Mouse (Mus musculus) gonadal fat pad, adult 2 months (tissue): ENCODE measurements around the gene Invs. TPM values are rescaled to one million over a fixed set of nuclear protein-coding genes. Genes with fewer than 3 reads are reported as not detected.

Experiments
- DNase-seq: peaks from one replicate; pipeline ENCODE4 v3.0.0-alpha.2; 2012; ENCODE audit warnings: low read depth
- polyA plus RNA-seq: library from polyadenylated mRNA; depleted of rRNA; stranded (reverse); fragments of >200 nt; gene quantifications from 2 replicates; pipeline ENCODE4 v1.2.3, GENCODE M21; 2012; rRNA removed

Invs gene
- polyA plus RNA-seq, 1 experiment = 4.5 TPM

DNA sequence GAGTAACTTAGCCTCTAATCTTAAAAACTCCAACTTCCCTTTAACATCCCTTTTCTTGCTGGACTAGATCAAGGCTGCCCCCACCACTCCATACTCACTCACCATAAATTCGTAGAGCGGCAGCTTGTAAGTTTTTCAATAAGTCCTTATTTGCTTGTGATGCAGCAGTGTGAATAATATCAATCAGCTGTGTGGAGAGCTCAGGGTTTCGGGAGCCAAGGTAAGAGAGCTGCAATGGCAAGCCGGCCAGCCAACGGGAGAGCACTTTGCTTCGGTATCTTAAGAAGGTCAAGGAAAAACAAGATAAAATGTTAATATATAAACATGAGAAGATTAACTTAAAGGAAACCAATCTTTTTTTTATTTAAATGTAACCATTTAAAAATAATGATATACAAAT is 178.9 kb downstream of the Invs start:
- DNase-seq = no peak

DNA sequence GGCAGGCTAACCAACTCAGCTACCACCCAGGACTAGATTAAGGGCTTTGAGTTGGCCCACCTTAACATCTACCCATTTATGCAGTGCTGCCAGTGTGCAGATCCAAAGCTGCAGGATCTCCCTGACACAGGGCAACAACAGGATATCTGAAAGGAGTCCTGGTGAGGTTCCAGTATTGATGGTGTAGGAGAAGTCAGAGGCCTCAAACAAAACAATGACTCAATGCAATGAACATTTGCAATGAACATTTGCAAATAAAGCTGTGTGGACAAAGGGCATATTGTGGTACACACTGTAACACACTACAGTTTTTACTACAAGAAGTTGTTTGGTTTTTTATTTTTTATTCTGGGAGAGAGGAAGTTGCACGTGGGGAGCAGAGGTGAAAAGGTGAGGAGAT is 181.5 kb downstream of the Invs start:
- no peak for DNase-seq

DNA sequence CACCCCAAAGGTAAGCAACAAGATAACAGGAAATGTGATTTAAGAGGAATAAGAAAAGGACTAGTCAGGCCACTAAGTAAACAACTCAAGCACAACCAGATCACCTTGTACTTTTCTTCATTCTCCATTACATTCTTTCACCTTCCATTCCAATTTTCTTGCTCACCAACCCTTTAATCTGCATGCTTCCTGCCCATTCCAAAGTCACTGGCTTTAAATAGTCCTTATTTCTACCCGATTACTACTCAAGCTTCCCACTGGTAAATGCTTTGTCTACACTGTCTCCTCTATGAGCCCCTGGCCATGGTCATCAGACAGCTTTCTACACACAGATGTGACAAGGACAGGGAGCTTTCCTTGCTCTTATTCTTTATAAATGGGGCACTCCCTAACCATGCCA is 191.4 kb downstream of the Invs start:
- DNase-seq = no peak

DNA sequence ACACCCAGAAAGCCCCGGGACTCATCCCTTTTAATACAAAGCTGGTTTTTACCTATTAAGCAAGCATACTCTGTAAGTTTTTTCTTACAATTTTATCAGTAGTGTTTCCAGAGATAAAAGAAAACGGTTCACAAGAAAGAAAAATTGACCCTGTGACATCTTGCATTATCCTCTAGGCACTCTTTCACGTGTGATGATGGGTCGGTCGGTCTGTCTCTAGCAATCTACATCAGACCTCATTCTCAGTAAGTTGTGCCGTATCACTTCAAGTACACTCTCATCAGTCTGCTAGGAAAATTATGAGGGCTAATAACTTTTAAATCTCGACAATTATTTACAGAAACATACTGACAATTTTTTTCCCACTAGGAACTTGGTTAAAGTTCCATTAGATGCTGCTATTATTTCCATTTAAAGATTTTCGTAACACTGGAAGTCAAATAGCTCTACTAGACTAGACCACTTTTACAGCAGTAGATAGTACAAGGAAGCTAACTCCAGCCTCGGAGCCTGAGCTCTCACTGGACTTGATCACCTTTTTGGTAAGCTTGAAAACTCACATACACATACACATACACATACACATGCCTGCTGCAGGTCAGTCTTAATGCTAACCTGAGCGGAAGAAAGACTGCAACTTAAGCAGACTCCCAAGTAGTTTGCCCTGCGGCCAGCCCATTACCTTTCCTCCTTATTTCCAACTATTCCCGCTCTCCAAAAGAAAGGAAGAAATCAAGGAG is 192.7 kb downstream of the Invs start:
- no peak for DNase-seq

DNA sequence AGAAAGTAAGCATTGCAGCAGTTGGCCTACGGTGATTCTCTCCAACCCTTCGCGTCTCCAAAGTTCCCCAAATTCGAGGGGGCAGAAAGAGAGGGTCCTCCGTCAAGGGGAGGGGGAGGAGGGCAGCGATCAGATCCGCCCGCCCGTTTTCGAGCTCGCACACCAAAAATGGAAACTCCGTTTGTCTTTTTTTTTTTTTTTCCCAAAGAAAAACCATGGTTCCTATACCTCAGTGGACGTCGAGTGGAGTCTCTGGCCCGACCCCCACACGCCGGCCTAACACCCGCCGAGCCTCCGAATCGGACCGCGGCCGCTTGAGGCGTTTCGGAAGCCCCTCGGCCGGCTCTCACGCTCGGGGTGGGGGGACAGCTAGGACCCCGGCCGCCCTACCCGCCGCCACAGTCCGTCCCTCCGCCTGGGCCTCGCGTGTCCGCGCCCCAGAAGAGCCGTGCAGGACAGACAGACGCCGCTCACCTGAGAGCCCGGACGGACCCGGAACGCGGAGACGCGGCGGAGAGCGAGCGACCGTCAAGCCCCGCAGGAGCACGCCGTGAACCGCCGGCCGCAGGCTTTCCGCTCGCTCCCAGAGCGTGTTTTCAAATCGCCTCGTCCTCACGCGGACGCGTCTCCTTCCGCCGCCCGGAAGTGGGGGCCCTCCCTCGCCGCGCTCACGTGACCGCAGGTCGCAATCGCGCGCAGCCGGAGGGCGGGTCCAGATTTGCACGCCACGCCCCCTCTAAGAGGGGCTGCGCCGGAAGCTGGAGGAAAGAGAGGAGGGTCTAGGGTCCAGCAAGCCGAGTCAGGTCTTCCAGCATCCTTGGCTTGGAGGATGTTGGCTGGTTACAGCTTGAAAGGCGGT is 193.5 kb downstream of the Invs start, which contains the start of gene Tex10:
TSS of gene Tex10 (minus strand) at position 668 of the 859 bp plus-strand sequence.
- DNase-seq = no peak

DNA sequence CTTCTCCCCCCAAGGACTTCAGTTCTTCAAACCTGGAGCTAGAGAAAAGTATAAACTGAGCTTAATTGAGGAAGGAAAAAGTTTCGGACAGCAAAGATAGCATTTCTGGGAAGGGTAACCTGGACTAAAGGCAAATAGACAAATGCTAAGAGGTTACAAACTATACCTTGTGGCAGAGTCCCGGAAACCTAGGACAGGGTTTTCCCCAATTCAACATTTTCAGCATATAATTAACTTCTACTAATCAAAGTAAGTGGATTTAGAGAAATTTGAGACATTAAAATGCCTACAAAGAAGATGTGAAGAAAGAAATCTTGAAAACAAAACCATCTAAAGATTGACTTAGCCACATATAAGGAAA is 194.1 kb downstream of the Invs start:
- no peak for DNase-seq

DNA sequence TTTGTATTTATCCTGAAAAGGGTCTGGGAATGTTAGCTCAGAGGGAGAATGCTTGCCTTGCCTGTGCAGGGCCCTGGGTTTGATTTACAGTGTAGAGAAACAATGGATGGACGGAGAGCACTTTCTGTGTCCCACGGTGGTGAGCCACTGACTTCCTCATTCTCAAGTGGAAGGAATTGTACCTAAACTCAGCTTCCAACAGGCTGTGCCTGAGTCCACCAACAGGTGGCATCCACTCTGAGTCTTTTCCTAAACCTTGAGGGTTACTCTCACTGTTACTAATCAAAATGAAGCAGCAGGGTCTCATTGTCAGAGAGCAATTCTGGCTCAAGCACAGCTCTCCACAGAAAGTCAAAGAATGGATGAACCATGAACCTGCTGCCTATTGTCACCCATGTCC is 201.7 kb downstream of the Invs start:
- no peak for DNase-seq

Other genes starting within 250 kb of the Invs start
- 0.92 and 1.1 TPM in 2 replicates for gene Nr4a3, start 234.6 kb upstream of the Invs start, polyA plus RNA-seq
- gene Stx17, start 154.8 kb upstream of the Invs start, polyA plus RNA-seq = 9.8 TPM in 2 replicates
- 21.6 and 23.0 TPM in 2 replicates for gene Erp44, start 202 bp upstream of the Invs start, polyA plus RNA-seq
- gene Tex10, start 193.7 kb downstream of the Invs start, polyA plus RNA-seq = 16.5 and 18.2 TPM in 2 replicates